Mouse (Mus musculus) retina, postnatal 1 day (tissue): ENCODE measurements around the gene Eya4.

Experiments
- DNase-seq: peaks from one replicate; pipeline ENCODE4 v3.0.0-alpha.2; 2012

The Eya4 gene

GRCm38 (mm10) chr10:23060041-23060693 is 290.4 kb downstream of the Eya4 start:
- no peak for DNase-seq

- DNase-seq, result no peak
Measured at GRCm38 (mm10) chr10:23053379-23053915, 297.1 kb downstream of the Eya4 start.
